Mouse (Mus musculus): ENCODE measurements around the gene Lce1h.

GRCm38 (mm10) chr3:92764965-92765364 lies at the start of gene Lce1h:
- TF ChIP-seq CTCF (IDR thresholded peaks at IDR 0.05; ENCODE audit: low read depth, low read length) = no peak
- TF ChIP-seq POLR2A (IDR thresholded peaks at IDR 0.05; ENCODE audit: insufficient read depth, low read length) = no peak
- no peak for TF ChIP-seq EP300 (IDR thresholded peaks at IDR 0.05; ENCODE audit: insufficient read depth, low read depth, low read length)
